Mouse (Mus musculus) ES-E14 (cell line): ENCODE data around the gene Bdnf. TPM values are rescaled to one million over a fixed set of nuclear protein-coding genes. Genes with fewer than 3 reads are reported as not detected.

Experiments
- DNase-seq: peaks from one replicate; pipeline ENCODE4 v3.0.0-alpha.2; 2013; ENCODE audit warnings: low read depth, low spot score
- H3K27ac ChIP-seq: 2 replicates; pipeline ENCODE4 v1.5.1; 2012; ENCODE audit warnings: low read depth, mild to moderate bottlenecking, low read length, moderate library complexity, mixed read lengths; ENCODE audit not compliant: poor library complexity, insufficient read depth, severe bottlenecking
- H3K36me3 ChIP-seq: 2 replicates; pipeline ENCODE4 v1.6.1; 2012; ENCODE audit warnings: mild to moderate bottlenecking, low read length, moderate library complexity, mixed read lengths; ENCODE audit not compliant: control insufficient read depth, poor library complexity, insufficient read depth, severe bottlenecking
- H3K4me1 ChIP-seq, 2 experiments: fragments of 150-350 bp in 1 of 2; sonication (generic) in 1 of 2; 2 replicates each; pipeline ENCODE4 v1.6.1; 2012; ENCODE audit warnings: low read length in 2 of 2, mild to moderate bottlenecking in 1 of 2, mixed read lengths in 1 of 2; ENCODE audit not compliant: control insufficient read depth in 2 of 2, insufficient read depth in 2 of 2, poor library complexity in 1 of 2
- H3K4me3 ChIP-seq, 2 experiments: fragments of 150-350 bp in 1 of 2; sonication (generic) in 1 of 2; 2 replicates each; pipeline ENCODE4 v1.5.1; 2012; ENCODE audit warnings: low read length in 2 of 2, low read depth in 1 of 2, mild to moderate bottlenecking in 1 of 2, mixed read lengths in 1 of 2; ENCODE audit not compliant: insufficient read depth in 1 of 2, poor library complexity in 1 of 2, severe bottlenecking in 1 of 2
- H3K9ac ChIP-seq: 2 replicates; pipeline ENCODE4 v1.6.1; 2012; ENCODE audit warnings: low read depth, mild to moderate bottlenecking, low read length, mixed read lengths; ENCODE audit not compliant: poor library complexity, insufficient read depth, severe bottlenecking
- H3K9me3 ChIP-seq: fragments of 150-350 bp; sonication (generic); 2 replicates; pipeline ENCODE4 v1.6.1; 2012; ENCODE audit warnings: low read depth, mild to moderate bottlenecking, low read length; ENCODE audit not compliant: control insufficient read depth, insufficient read depth
- CHD2 ChIP-seq: IDR thresholded peaks from 2 replicates; pipeline ENCODE4 v1.6.1; 2014; ENCODE audit warnings: mild to moderate bottlenecking, low read depth, low read length, inconsistent platforms
- HCFC1 ChIP-seq: IDR thresholded peaks from 2 replicates; pipeline ENCODE4 v1.6.1; 2012; ENCODE audit warnings: low read length, inconsistent platforms, borderline replicate concordance; ENCODE audit not compliant: insufficient read depth
- MAFK ChIP-seq: IDR thresholded peaks from 2 replicates; pipeline ENCODE4 v1.6.1; 2014; ENCODE audit warnings: mild to moderate bottlenecking, low read depth, low read length, inconsistent platforms; ENCODE audit not compliant: insufficient read depth
- ZC3H11A ChIP-seq: IDR thresholded peaks from 2 replicates; pipeline ENCODE4 v1.6.1; 2012; ENCODE audit warnings: low read depth, mild to moderate bottlenecking, inconsistent platforms, low read length, borderline replicate concordance
- ZNF384 ChIP-seq: IDR thresholded peaks from 2 replicates; pipeline ENCODE4 v1.6.1; 2012; ENCODE audit warnings: low read depth, low read length, inconsistent platforms
- in situ Hi-C, 2 experiments: fragments of 600-800 bp; cut with MboI; formaldehyde crosslinking; loops; one replicate each; pipeline ENCODE4 v1.15.1; 2025; ENCODE audit warnings: low sequenced_read_pairs in 2 of 2, inconsistent platforms in 1 of 2; ENCODE audit not compliant: unreplicated experiment in 2 of 2
- total RNA-seq: library from RNA; depleted of rRNA; stranded (reverse); fragments of 300-350 nt; gene quantifications from 2 replicates; pipeline ENCODE4 v1.2.3, GENCODE M21; 2012

Bdnf gene
- total RNA-seq, 1 experiment = 5.4 TPM

DNA sequence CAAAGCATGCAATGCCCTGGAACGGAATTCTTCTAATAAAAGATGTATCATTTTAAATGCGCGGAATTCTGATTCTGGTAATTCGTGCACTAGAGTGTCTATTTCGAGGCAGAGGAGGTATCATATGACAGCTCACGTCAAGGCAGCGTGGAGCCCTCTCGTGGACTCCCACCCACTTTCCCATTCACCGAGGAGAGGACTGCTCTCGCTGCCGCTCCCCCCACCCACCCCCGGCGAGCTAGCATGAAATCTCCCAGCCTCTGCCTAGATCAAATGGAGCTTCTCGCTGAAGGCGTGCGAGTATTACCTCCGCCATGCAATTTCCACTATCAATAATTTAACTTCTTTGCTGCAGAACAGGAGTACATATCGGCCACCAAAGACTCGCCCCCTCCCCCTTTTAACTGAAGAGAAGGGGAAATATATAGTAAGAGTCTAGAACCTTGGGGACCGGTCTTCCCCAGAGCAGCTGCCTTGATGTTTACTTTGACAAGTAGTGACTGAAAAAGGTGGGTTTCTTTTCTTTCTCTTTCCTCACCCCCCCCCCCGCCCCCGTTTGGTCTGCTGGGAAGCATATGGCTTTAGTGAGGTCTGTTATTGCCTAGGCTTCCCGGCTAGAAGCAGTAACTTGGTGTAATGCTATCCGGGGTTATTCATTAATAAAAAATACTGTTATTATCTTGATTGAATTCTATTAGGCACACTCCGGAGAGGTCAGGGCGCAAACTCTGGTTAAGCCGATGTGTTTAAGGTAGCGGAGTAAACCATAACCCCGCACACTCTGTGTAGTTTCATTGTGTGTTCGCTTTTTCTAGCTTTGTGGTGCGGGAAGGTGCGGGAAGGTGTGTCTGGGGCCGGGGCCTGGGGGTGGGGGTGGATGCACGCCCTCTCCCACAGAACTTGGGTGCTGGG is 18.0 kb downstream of the Bdnf start:
- no peak for TF ChIP-seq ZC3H11A
- TF ChIP-seq HCFC1 = no peak
- no peak for TF ChIP-seq ZNF384
- no peak for TF ChIP-seq MAFK
- TF ChIP-seq CHD2 = no peak
- Histone ChIP-seq H3K4me3 (peak overlapping the region; percentile 72 to 73), H3K36me3 (no peaks in the 10 kb centered on the region), H3K27ac (no peak overlapping the region), H3K4me1 (no peaks in the 10 kb centered on the region), H3K9ac (no peak overlapping the region), H3K9me3 (no peaks in the 10 kb centered on the region)
- DNase-seq = no peak
- in situ Hi-C loops = loop anchor here in 1 of 2 experiments (25.0 kb wide), 1 partner anchor 980 kb away; no protein-coding TSS in a partner anchor

- Histone ChIP-seq H3K9me3 (no peaks in the 10 kb centered on the region), H3K36me3 (no peaks in the 10 kb centered on the region), H3K4me3 (peak overlapping the region; percentile 72 to 73), H3K9ac (peak overlapping the region; percentile 49), H3K4me1 (no peaks in the 10 kb centered on the region), H3K27ac (no peak overlapping the region)
- DNase-seq = peak; percentile 29
- TF ChIP-seq ZC3H11A = no peak
- peak; percentile 10; the same call in 1 of the 2 replicates for TF ChIP-seq HCFC1
- TF ChIP-seq MAFK = no peak
- in situ Hi-C loops = loop anchor here in 1 of 2 experiments (25.0 kb wide), 1 partner anchor 981 kb away; no protein-coding TSS in a partner anchor
These were observed 18.9 kb downstream of the Bdnf start for GRCm38 (mm10) chr2:109693178-109694115.

DNA sequence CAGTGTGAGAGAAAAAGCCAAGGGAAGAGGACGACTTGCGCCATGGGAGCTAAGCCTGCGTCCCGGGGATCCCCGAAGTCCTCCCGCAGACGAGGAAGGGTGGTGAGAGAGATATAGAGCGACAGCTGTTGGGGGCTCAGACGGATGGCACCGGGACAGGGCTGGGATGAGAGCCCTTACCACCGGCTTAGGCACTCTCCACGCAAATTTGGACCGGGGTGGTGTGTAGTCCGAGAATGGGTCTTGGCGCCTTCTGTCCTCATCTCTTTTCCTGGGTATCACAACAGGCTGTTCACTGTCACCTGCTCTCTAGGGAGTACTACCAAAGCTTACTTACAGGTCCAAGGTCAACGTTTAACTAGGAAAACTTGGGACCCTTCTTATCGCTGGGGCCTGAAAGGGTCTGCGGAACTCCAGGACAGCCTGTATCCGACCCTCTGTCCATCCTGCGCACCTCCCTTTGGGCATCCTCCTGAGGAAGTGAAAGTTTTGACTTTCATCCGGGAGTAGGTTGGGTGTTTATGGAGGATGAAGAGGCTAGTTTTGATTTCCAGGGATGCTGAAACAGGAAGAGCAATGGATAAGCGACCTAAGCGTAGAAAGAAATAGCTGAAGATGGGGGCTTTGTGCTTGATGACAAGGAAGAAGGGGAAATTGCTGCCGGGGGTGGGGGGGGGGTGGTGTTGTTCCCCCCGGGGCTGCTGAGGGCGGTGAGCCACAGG is 19.8 kb downstream of the Bdnf start:
- Histone ChIP-seq H3K4me1 (no peaks in the 10 kb centered on the region), H3K4me3 (peak overlapping the region; percentile 72 to 73), H3K9ac (peak overlapping the region; percentile 49; the same call in 1 of the 2 replicates), H3K36me3 (no peaks in the 10 kb centered on the region), H3K27ac (no peak overlapping the region), H3K9me3 (no peaks in the 10 kb centered on the region)
- in situ Hi-C loops = loop anchor here in 1 of 2 experiments (25.0 kb wide), 1 partner anchor 982 kb away; no protein-coding TSS in a partner anchor
- no peak for TF ChIP-seq ZC3H11A
- no peak for TF ChIP-seq HCFC1
- no peak for TF ChIP-seq CHD2
- no peak for TF ChIP-seq ZNF384
- no peak for TF ChIP-seq MAFK
- no peak for DNase-seq

GRCm38 (mm10) chr2:109694838-109695225 is 20.3 kb downstream of the Bdnf start:
- TF ChIP-seq MAFK (no peak), ZNF384 (no peak), ZC3H11A (peak; percentile 84)

More at GRCm38 (mm10) chr2:109694838-109695225, 20.3 kb downstream of the Bdnf start:
- Histone ChIP-seq H3K36me3 (no peaks in the 10 kb centered on the region), H3K27ac (no peak overlapping the region), H3K4me3 (peak overlapping the region; percentile 72 to 73), H3K9me3 (no peaks in the 10 kb centered on the region), H3K4me1 (no peaks in the 10 kb centered on the region), H3K9ac (0 out of 2 replicates have a peak overlapping the region, but pooled peaks have one; percentile 32)
- peak; percentile 79 for DNase-seq
- in situ Hi-C loops = loop anchor here in 1 of 2 experiments (25.0 kb wide), 1 partner anchor 983 kb away; no protein-coding TSS in a partner anchor
